Mouse (Mus musculus): ENCODE results near the gene Zbtb4. TPM values are rescaled to one million over a fixed set of nuclear protein-coding genes. Genes with fewer than 3 reads are reported as not detected.

Zbtb4 gene
- polyA plus RNA-seq, 1 experiment from 2014 or later: 2.1 TPM

DNA sequence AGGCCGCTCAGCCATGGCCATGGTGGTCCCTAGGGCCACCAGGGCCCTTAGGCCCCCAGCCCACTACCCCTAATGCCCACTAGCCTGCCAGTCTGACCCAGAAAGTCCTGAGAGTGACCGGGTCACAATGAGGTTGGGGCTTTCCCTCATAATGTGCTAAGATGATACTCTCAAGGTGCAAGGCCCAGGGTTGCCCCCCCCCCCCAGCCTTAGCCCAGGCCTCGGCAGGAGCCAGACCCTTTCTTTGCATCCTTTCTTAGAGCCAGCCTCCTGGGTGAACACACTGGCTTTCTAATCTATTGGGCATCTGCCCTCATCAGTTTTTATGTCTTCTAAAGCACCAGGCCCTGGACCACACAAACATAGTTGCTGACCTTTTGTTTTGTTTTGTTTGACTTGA is 56.4 kb downstream of the Zbtb4 start, which contains the start of gene Spem1:
Spem1 (minus strand) TSS at position 101 of the 400 bp plus-strand sequence.
- ATAC-seq (ENCODE audit: insufficient number of reproducible peaks, insufficient read depth, low FRiP score, low TSS enrichment): no peak
- Histone ChIP-seq H3K27me3 (no peaks in the 10 kb centered on the region), H3K4me2 (replicated peaks) (no peak within 1 kb of the TSS), H3K27ac (no peak within 1 kb of the TSS), H3K9me3 (peaks cover 7% of the 10 kb centered on the region; the same call in 1 of the 2 replicates), H3K4me1 (no peaks in the 10 kb centered on the region), H3K36me3 (peaks cover 31% of the 10 kb centered on the region), H3K9ac (no peak within 1 kb of the TSS), H3K4me3 (no peak within 1 kb of the TSS)
- WGBS: 87% methylated on average over 3 of the region's 3 CpGs

DNA sequence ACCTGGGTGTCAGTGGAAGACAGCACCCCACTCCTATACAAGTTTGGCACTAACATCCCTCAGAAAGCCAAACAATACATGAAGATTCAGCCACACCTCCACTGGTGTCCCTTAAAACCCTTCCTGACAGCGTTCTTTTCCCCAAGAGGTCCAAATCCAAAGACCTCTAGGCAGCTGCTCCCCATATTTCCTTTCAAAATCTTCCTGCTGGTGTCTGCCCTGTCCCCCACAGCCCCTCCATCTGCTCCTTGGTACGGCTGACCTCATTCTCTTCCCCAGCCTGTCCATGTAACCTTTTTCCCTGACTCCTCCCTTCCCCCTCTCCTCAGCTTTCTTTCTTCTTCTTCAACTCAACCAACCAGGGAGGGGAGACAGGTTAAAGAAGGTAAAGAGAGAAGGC is 57.7 kb downstream of the Zbtb4 start:
- WGBS: 69% methylated on average over 2 of the region's 2 CpGs

GRCm38 (mm10) chr11:69828832-69829231 is 63.1 kb downstream of the Zbtb4 start:
- H3K27ac ChIP-seq: no peak overlapping the region
- H3K4me2 ChIP-seq (replicated peaks): no peak overlapping the region
- no peak for ATAC-seq (ENCODE audit: insufficient number of reproducible peaks, insufficient read depth, low FRiP score, low TSS enrichment)
- H3K9ac ChIP-seq: no peak overlapping the region
- no peaks in the 10 kb centered on the region for H3K9me3 ChIP-seq
- H3K27me3 ChIP-seq: no peaks in the 10 kb centered on the region
- H3K4me3 ChIP-seq: no peak overlapping the region
- peaks cover 83% of the 10 kb centered on the region for H3K36me3 ChIP-seq
- H3K4me1 ChIP-seq: peaks cover 10% of the 10 kb centered on the region
- 67% methylated on average over 5 of the region's 5 CpGs for WGBS

More for the DNA sequence above, 57.7 kb downstream of the Zbtb4 start:
- Histone ChIP-seq H3K9me3 (no peaks in the 10 kb centered on the region), H3K4me3 (no peak overlapping the region), H3K27ac (no peak overlapping the region), H3K36me3 (peaks cover 45% of the 10 kb centered on the region), H3K9ac (no peak overlapping the region), H3K27me3 (no peaks in the 10 kb centered on the region), H3K4me2 (replicated peaks) (no peak overlapping the region), H3K4me1 (no peaks in the 10 kb centered on the region)
- no peak for ATAC-seq (ENCODE audit: insufficient number of reproducible peaks, insufficient read depth, low FRiP score, low TSS enrichment)

DNA sequence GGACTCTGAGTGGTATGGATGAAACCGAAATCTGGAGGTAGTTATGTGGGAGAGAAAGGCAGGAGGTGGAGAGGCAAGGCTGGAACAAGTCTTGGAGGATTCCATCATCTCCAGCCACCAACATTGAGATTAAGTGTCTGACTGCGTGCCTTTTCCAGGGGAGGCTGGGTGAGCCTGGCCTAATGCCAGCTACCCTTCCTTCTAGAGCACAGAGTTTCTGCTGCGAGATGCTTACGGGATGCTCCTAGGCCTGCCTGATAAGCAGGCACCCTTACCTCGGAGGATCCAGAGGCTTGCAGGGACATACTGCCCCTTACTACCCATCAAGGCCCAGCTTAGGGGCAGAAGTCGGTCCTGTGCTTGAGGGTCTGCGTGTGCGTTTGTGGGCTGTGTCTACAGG is 67.8 kb downstream of the Zbtb4 start:
- peak overlapping the region; percentile 77; the same call in 1 of the 2 replicates for H3K9ac ChIP-seq
- H3K36me3 ChIP-seq: peaks cover 38% of the 10 kb centered on the region
- 60% methylated on average over 8 of the region's 8 CpGs for WGBS
- H3K4me3 ChIP-seq: peak overlapping the region; percentile 79
- no peaks in the 10 kb centered on the region for H3K27me3 ChIP-seq
- no peak overlapping the region for H3K27ac ChIP-seq
- peak overlapping the region; percentile 97 for H3K4me2 ChIP-seq (replicated peaks)
- H3K9me3 ChIP-seq: no peaks in the 10 kb centered on the region
- ATAC-seq (ENCODE audit: insufficient number of reproducible peaks, insufficient read depth, low FRiP score, low TSS enrichment): no peak
- H3K4me1 ChIP-seq: peaks cover 35% of the 10 kb centered on the region

Other genes starting within 250 kb of the Zbtb4 start
- gene Dnah2, start 216.8 kb upstream of the Zbtb4 start, polyA plus RNA-seq (2016; fragmentation: Nextera tagmentation; extraction: Ambion mirVana): 2.4 and 2.8 TPM in 2 replicates
- 57.0 and 61.9 TPM in 2 replicates for gene Efnb3, start 205.7 kb upstream of the Zbtb4 start, polyA plus RNA-seq (2016; fragmentation: Nextera tagmentation; extraction: Ambion mirVana)
- 29.4 and 36.2 TPM in 2 replicates for gene Wrap53, start 185.7 kb upstream of the Zbtb4 start, polyA plus RNA-seq (2016; fragmentation: Nextera tagmentation; extraction: Ambion mirVana)
- gene Trp53, start 185.6 kb upstream of the Zbtb4 start, polyA plus RNA-seq (2016; fragmentation: Nextera tagmentation; extraction: Ambion mirVana): 159 and 161 TPM in 2 replicates
- 4.2 and 5.3 TPM in 2 replicates for gene Atp1b2, start 160.0 kb upstream of the Zbtb4 start, polyA plus RNA-seq (2016; fragmentation: Nextera tagmentation; extraction: Ambion mirVana)
- not detected in 2 replicates for gene Shbg, start 148.0 kb upstream of the Zbtb4 start, polyA plus RNA-seq (2016; fragmentation: Nextera tagmentation; extraction: Ambion mirVana)
- gene Sat2, start 143.9 kb upstream of the Zbtb4 start, polyA plus RNA-seq (2016; fragmentation: Nextera tagmentation; extraction: Ambion mirVana): 25.4 and 25.8 TPM in 2 replicates
- gene Fxr2, start 132.9 kb upstream of the Zbtb4 start, polyA plus RNA-seq (2016; fragmentation: Nextera tagmentation; extraction: Ambion mirVana): 52.2 and 58.4 TPM in 2 replicates
- gene Sox15, start 110.6 kb upstream of the Zbtb4 start, polyA plus RNA-seq (2016; fragmentation: Nextera tagmentation; extraction: Ambion mirVana): 0.36 TPM in 1 of 2 replicates, not detected in the other
- 63.3 and 67.9 TPM in 2 replicates for gene Mpdu1, start 103.3 kb upstream of the Zbtb4 start, polyA plus RNA-seq (2016; fragmentation: Nextera tagmentation; extraction: Ambion mirVana)
- gene Cd68, start 99.8 kb upstream of the Zbtb4 start, polyA plus RNA-seq (2016; fragmentation: Nextera tagmentation; extraction: Ambion mirVana): 8.0 and 8.5 TPM in 2 replicates
- gene Eif4a1, start 93.5 kb upstream of the Zbtb4 start, polyA plus RNA-seq (2016; fragmentation: Nextera tagmentation; extraction: Ambion mirVana): 561 and 632 TPM in 2 replicates
- 134 and 147 TPM in 2 replicates for gene Senp3, start 83.8 kb upstream of the Zbtb4 start, polyA plus RNA-seq (2016; fragmentation: Nextera tagmentation; extraction: Ambion mirVana)
- 0.50 TPM in 2 replicates for gene Tnfsf13, start 80.1 kb upstream of the Zbtb4 start, polyA plus RNA-seq (2016; fragmentation: Nextera tagmentation; extraction: Ambion mirVana)
- gene Tnfsf12, start 70.1 kb upstream of the Zbtb4 start, polyA plus RNA-seq (2016; fragmentation: Nextera tagmentation; extraction: Ambion mirVana): 3.1 and 3.9 TPM in 2 replicates
- 2.5 and 3.5 TPM in 2 replicates for gene Tnfsfm13, start 69.8 kb upstream of the Zbtb4 start, polyA plus RNA-seq (2016; fragmentation: Nextera tagmentation; extraction: Ambion mirVana)
- gene Polr2a, start 7.3 kb upstream of the Zbtb4 start, polyA plus RNA-seq (2016; fragmentation: Nextera tagmentation; extraction: Ambion mirVana): 27.9 and 32.7 TPM in 2 replicates
- gene Slc35g3, start 3.9 kb upstream of the Zbtb4 start, polyA plus RNA-seq (2016; fragmentation: Nextera tagmentation; extraction: Ambion mirVana): not detected in 2 replicates
- 11.1 and 11.9 TPM in 2 replicates for gene Chrnb1, start 30.0 kb downstream of the Zbtb4 start, polyA plus RNA-seq (2016; fragmentation: Nextera tagmentation; extraction: Ambion mirVana)
- 1.7 and 2.2 TPM in 2 replicates for gene Fgf11, start 35.9 kb downstream of the Zbtb4 start, polyA plus RNA-seq (2016; fragmentation: Nextera tagmentation; extraction: Ambion mirVana)
- 2.9 and 3.0 TPM in 2 replicates for gene Tmem102, start 39.7 kb downstream of the Zbtb4 start, polyA plus RNA-seq (2016; fragmentation: Nextera tagmentation; extraction: Ambion mirVana)
- not detected in 2 replicates for gene Gm39566, start 49.4 kb downstream of the Zbtb4 start, polyA plus RNA-seq (2016; fragmentation: Nextera tagmentation; extraction: Ambion mirVana)
- not detected in 2 replicates for gene Spem2, start 52.6 kb downstream of the Zbtb4 start, polyA plus RNA-seq (2016; fragmentation: Nextera tagmentation; extraction: Ambion mirVana)
- 0.29 and 0.58 TPM in 2 replicates for gene Spem1, start 56.3 kb downstream of the Zbtb4 start, polyA plus RNA-seq (2016; fragmentation: Nextera tagmentation; extraction: Ambion mirVana)
- gene Nlgn2, start 71.9 kb downstream of the Zbtb4 start, polyA plus RNA-seq (2016; fragmentation: Nextera tagmentation; extraction: Ambion mirVana): 13.0 and 13.1 TPM in 2 replicates
- gene Tmem256, start 72.6 kb downstream of the Zbtb4 start, polyA plus RNA-seq (2016; fragmentation: Nextera tagmentation; extraction: Ambion mirVana): 351 and 399 TPM in 2 replicates
- gene Plscr3, start 80.5 kb downstream of the Zbtb4 start, polyA plus RNA-seq (2016; fragmentation: Nextera tagmentation; extraction: Ambion mirVana): 122 and 127 TPM in 2 replicates
- gene Tnk1, start 92.8 kb downstream of the Zbtb4 start, polyA plus RNA-seq (2016; fragmentation: Nextera tagmentation; extraction: Ambion mirVana): 2.4 and 2.5 TPM in 2 replicates
- gene Tmem95, start 112.1 kb downstream of the Zbtb4 start, polyA plus RNA-seq (2016; fragmentation: Nextera tagmentation; extraction: Ambion mirVana): not detected in 2 replicates
- gene Kctd11, start 115.5 kb downstream of the Zbtb4 start, polyA plus RNA-seq (2016; fragmentation: Nextera tagmentation; extraction: Ambion mirVana): 2.9 and 3.0 TPM in 2 replicates
- gene Acap1, start 129.6 kb downstream of the Zbtb4 start, polyA plus RNA-seq (2016; fragmentation: Nextera tagmentation; extraction: Ambion mirVana): 0.83 and 1.3 TPM in 2 replicates
- gene 2810408A11Rik, start 135.1 kb downstream of the Zbtb4 start, polyA plus RNA-seq (2016; fragmentation: Nextera tagmentation; extraction: Ambion mirVana): 21.4 and 23.6 TPM in 2 replicates
- gene Neurl4, start 135.2 kb downstream of the Zbtb4 start, polyA plus RNA-seq (2016; fragmentation: Nextera tagmentation; extraction: Ambion mirVana): 14.2 and 15.9 TPM in 2 replicates
- gene Gps2, start 148.0 kb downstream of the Zbtb4 start, polyA plus RNA-seq (2016; fragmentation: Nextera tagmentation; extraction: Ambion mirVana): 84.8 and 92.0 TPM in 2 replicates
- 1,661 and 1,669 TPM in 2 replicates for gene Eif5a, start 156.0 kb downstream of the Zbtb4 start, polyA plus RNA-seq (2016; fragmentation: Nextera tagmentation; extraction: Ambion mirVana)
- gene Ybx2, start 169.9 kb downstream of the Zbtb4 start, polyA plus RNA-seq (2016; fragmentation: Nextera tagmentation; extraction: Ambion mirVana): 10.7 and 11.4 TPM in 2 replicates
- 34.2 and 36.1 TPM in 2 replicates for gene Slc2a4, start 182.3 kb downstream of the Zbtb4 start, polyA plus RNA-seq (2016; fragmentation: Nextera tagmentation; extraction: Ambion mirVana)
- 29.6 and 32.2 TPM in 2 replicates for gene Cldn7, start 198.9 kb downstream of the Zbtb4 start, polyA plus RNA-seq (2016; fragmentation: Nextera tagmentation; extraction: Ambion mirVana)
- 32.4 and 32.8 TPM in 2 replicates for gene Ctdnep1, start 215.2 kb downstream of the Zbtb4 start, polyA plus RNA-seq (2016; fragmentation: Nextera tagmentation; extraction: Ambion mirVana)
- 123 and 130 TPM in 2 replicates for gene Elp5, start 216.6 kb downstream of the Zbtb4 start, polyA plus RNA-seq (2016; fragmentation: Nextera tagmentation; extraction: Ambion mirVana)
- 463 and 471 TPM in 2 replicates for gene Gabarap, start 225.2 kb downstream of the Zbtb4 start, polyA plus RNA-seq (2016; fragmentation: Nextera tagmentation; extraction: Ambion mirVana)
- gene Phf23, start 229.9 kb downstream of the Zbtb4 start, polyA plus RNA-seq (2016; fragmentation: Nextera tagmentation; extraction: Ambion mirVana): 95.1 and 99.1 TPM in 2 replicates
- 67.2 and 70.3 TPM in 2 replicates for gene Dvl2, start 234.7 kb downstream of the Zbtb4 start, polyA plus RNA-seq (2016; fragmentation: Nextera tagmentation; extraction: Ambion mirVana)
- gene Acadvl, start 249.5 kb downstream of the Zbtb4 start, polyA plus RNA-seq (2016; fragmentation: Nextera tagmentation; extraction: Ambion mirVana): 66.8 and 70.4 TPM in 2 replicates

Measured in embryonic facial prominence, embryonic 12.5 days (tissue).